18 mouse cellular contexts compared by ENCODE assay signal in genomic region chr16:44199066-44199703, GRCm38 (mm10). TPM values are rescaled to one million over a fixed set of nuclear protein-coding genes. Genes with fewer than 3 reads are reported as not detected.
A peak's percentile ranks its signal among the peaks of the same experiment; 100 is the strongest.
DNase-seq lines count a peak whose midpoint lies in the region; ATAC-seq lines count a peak whose summit lies in the region.
"Had no signal": no experiment of that assay in that cellular context is flagged by ENCODE, and none has a peak within 500 bp of the region (broad histone marks: within the 10 kb centered on the region; RNA-seq: fewer than 3 reads in every experiment).

No protein-coding gene starts in this region.

- no peak overlapping the region for H3K27ac ChIP-seq in forebrain, embryonic 16.5 days (ENCODE audit: low read length)
- H3K27ac ChIP-seq: embryonic facial prominence, embryonic 13.5 days; hindbrain, embryonic 13.5 days; liver, embryonic 14.5 days; midbrain, embryonic 15.5 days had no signal

- peaks cover 8% of the 10 kb centered on the region; the same call in 1 of the 2 replicates for H3K36me3 ChIP-seq in forebrain, embryonic 16.5 days (ENCODE audit: control insufficient read depth, insufficient read depth)

- H3K27me3 ChIP-seq in forebrain, embryonic 16.5 days (replicated peaks; ENCODE audit: control insufficient read depth, insufficient read depth, low read length): no peaks in the 10 kb centered on the region
- H3K27me3 ChIP-seq: embryonic facial prominence, embryonic 13.5 days; hindbrain, embryonic 13.5 days; megakaryocyte, embryonic 14.5 days; midbrain, embryonic 15.5 days had no signal

- ATAC-seq in common myeloid progenitor, adult 5-6 weeks (replicated peaks; ENCODE audit: low read depth, poor library complexity, severe bottlenecking): peak; percentile 86
- ATAC-seq in monocyte, adult 5-6 weeks (replicated peaks; ENCODE audit: insufficient number of reproducible peaks, low FRiP score, low TSS enrichment, poor library complexity, severe bottlenecking): peak; percentile 88
- ATAC-seq in forebrain, embryonic 16.5 days: no peak
- ATAC-seq: CD4-positive, CD25-positive, alpha-beta regulatory T cell, adult 4 months; intestine, embryonic 16.5 days; midbrain, embryonic 15.5 days had no signal

- H3K4me1 ChIP-seq in forebrain, embryonic 16.5 days (replicated peaks; ENCODE audit: control insufficient read depth, insufficient read depth, low read length): no peaks in the 10 kb centered on the region
- H3K4me1 ChIP-seq: embryonic facial prominence, embryonic 13.5 days; hindbrain, embryonic 13.5 days; midbrain, embryonic 15.5 days had no signal

- peak; percentile 35 for DNase-seq in lung, postnatal 25 days (ENCODE audit: low spot score)
- no peak for DNase-seq in lung, postnatal 10 days
- DNase-seq in ovary, postnatal 14 days (ENCODE audit: low spot score): no peak
- no peak for DNase-seq in MN1 (ENCODE audit: low spot score)
- DNase-seq: adrenal gland, adult 8-10 months; cerebellum, adult 2 months; gastrocnemius, postnatal 14 days; right cerebral cortex, postnatal 25 days had no signal

- no peak overlapping the region for H3K9ac ChIP-seq in forebrain, embryonic 16.5 days (replicated peaks; ENCODE audit: low read depth, low read length)
- H3K9ac ChIP-seq: embryonic facial prominence, embryonic 13.5 days; hindbrain, embryonic 13.5 days; liver, embryonic 14.5 days; midbrain, embryonic 15.5 days had no signal

- WGBS in forebrain, embryonic 16.5 days: 93% methylated on average over 14 of the region's 14 CpGs

- H3K4me3 ChIP-seq in forebrain, embryonic 16.5 days (replicated peaks; ENCODE audit: low read length): no peak overlapping the region
- H3K4me3 ChIP-seq: embryonic facial prominence, embryonic 13.5 days; hindbrain, embryonic 13.5 days; megakaryocyte, embryonic 14.5 days; midbrain, embryonic 15.5 days had no signal

- no peak overlapping the region for H3K4me2 ChIP-seq in forebrain, embryonic 16.5 days (ENCODE audit: low read length)
- H3K4me2 ChIP-seq: embryonic facial prominence, embryonic 13.5 days; hindbrain, embryonic 13.5 days; midbrain, embryonic 15.5 days had no signal

- H3K9me3 ChIP-seq in forebrain, embryonic 16.5 days (ENCODE audit: control insufficient read depth, low read length): no peaks in the 10 kb centered on the region
- H3K9me3 ChIP-seq: embryonic facial prominence, embryonic 13.5 days; hindbrain, embryonic 13.5 days; megakaryocyte, embryonic 14.5 days; midbrain, embryonic 15.5 days had no signal

RNA-seq across cellular contexts. Expression of gene Usf3, which starts 26.1 kb away (rescaled TPM):
- 14.4 and 18.0 TPM in 2 replicates for total RNA-seq in common myeloid progenitor, adult 5-6 weeks (2017)
- total RNA-seq in monocyte, adult 5-6 weeks (2017): 22.3 to 31.8 TPM (median 29.7 TPM) in 3 replicates
- polyA plus RNA-seq in forebrain, embryonic 16.5 days (2015; fragmentation: Nextera tagmentation; extraction: Ambion mirVana): 3.3 and 4.0 TPM in 2 replicates

RNA-seq across cellular contexts. Expression of gene Naa50, which starts 59.6 kb away (rescaled TPM):
- 144 and 169 TPM in 2 replicates for total RNA-seq in common myeloid progenitor, adult 5-6 weeks (2017)
- total RNA-seq in monocyte, adult 5-6 weeks (2017): 53.8 to 72.0 TPM (median 71.0 TPM) in 3 replicates
- 80.5 and 90.1 TPM in 2 replicates for polyA plus RNA-seq in forebrain, embryonic 16.5 days (2015; fragmentation: Nextera tagmentation; extraction: Ambion mirVana)

RNA-seq across cellular contexts. Expression of gene Atp6v1a, which starts 59.7 kb away (rescaled TPM):
- 54.5 and 62.3 TPM in 2 replicates for total RNA-seq in common myeloid progenitor, adult 5-6 weeks (2017)
- 61.9 to 76.9 TPM (median 64.2 TPM) in 3 replicates for total RNA-seq in monocyte, adult 5-6 weeks (2017)
- polyA plus RNA-seq in forebrain, embryonic 16.5 days (2015; fragmentation: Nextera tagmentation; extraction: Ambion mirVana): 120 and 122 TPM in 2 replicates
